Mouse (Mus musculus) layer of hippocampus, adult 11-12 months (tissue): ENCODE results near the gene Smg7.
"Not testable (repeated sequence)": the region's sequence is repeated elsewhere in the genome, so short reads cannot be mapped to it uniquely, and the experiment has no call there.

Source experiments
- DNase-seq: peaks from one replicate; pipeline ENCODE4 v3.0.0; 2022; ENCODE audit warnings: low spot score

Smg7 gene

DNA sequence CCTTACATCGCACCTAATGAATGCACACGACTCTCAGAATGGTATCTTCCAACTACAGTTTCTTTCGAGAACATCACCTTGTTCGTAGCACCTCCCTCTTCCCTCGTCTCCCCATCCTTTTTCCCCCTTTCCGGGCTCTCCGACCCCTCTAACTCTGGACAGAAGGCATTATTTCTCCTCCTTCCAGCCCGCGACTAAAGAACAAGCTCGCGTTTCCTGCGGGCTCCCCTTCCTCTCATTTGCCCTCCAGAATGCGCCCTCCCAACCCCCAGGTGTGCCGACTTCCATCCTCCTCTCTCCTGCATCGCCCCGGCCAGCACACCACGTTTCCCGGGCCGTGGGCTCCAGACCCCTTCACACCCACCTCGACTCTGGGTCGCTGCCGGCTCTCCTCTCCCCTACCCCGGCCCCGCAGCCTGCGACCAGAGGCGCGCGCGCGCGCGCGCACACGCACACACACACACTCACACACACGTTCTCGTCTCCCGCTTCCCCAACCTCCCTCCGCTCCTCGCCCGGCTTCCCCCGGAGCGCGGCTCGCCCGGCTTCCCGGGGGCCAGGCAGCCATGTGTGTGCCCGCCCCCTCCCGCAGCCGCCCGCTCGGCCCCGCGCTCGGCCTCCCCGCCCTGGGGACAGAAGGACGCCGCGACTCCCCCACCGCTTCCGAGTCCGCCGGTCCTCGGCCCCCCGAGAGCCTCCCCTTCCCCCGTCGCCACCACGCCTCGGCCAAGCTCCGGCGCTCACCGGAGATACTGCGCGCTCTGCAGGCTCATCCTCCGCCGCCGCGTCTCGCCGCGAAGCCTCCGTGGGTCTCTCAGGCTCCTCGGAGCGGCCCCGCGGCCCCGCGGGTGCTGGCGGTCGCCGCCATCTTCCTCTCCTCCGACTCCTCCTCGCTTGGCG, at the start of gene Smg7:
Gene Smg7, minus strand, starts transcription at position 882 of the 900 bp plus-strand sequence.
- DNase-seq, result peak; percentile 24

DNA sequence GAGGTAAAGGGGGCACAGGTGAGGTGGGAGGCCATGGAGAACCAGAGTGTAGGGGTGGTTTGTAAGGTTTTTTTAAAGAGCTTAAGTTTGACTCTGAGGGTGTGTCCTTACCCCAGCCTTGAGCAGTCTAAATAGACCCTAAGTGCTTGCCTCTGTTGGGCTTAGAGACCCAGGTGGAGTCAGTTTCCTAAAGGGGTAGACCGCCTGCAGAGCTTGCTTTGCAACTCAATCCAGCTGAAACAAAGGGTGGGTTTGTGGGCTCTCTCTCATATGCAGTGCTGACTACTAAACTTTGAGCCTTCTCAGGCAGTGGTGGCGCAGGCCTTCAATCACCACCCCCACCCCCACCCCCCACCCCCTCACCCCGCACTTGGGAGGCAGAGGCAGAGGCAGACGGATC, 40.5 kb upstream of the Smg7 start:
- no peak for DNase-seq

- no peak for DNase-seq
These were observed 33.9 kb upstream of the Smg7 start for GRCm38 (mm10) chr1:152936365-152936764.

- no peak for DNase-seq
These were observed 33.0 kb upstream of the Smg7 start for GRCm38 (mm10) chr1:152935476-152935875.

DNA sequence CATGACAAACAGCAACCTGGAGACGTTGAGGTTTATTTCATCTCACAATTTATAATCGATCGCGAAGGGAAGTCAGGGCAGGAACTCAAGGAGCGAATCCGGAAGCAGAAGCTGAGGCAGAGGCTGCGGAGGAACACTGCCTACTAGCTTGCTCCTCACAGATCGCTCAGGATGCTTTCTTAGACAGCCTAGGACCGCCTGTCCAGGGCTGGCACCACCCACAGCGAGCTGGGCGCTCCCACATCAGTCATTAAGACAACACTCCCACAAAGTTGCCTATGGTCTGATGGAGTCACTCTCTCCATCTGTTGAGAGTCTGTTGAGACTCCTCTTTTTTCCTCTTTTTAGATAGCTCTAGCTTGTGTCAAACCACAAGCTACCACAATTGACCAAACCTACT, 31.5 kb upstream of the Smg7 start:
- no peak for DNase-seq

GRCm38 (mm10) chr1:152921786-152922185, 19.3 kb upstream of the Smg7 start:
- no peak for DNase-seq

GRCm38 (mm10) chr1:152917626-152918025, 15.2 kb upstream of the Smg7 start:
- DNase-seq, result no peak

- DNase-seq, result no peak
These were observed 14.5 kb upstream of the Smg7 start for GRCm38 (mm10) chr1:152916936-152917335.

- no peak for DNase-seq
These were observed 13.3 kb upstream of the Smg7 start for GRCm38 (mm10) chr1:152915766-152916165.

DNA sequence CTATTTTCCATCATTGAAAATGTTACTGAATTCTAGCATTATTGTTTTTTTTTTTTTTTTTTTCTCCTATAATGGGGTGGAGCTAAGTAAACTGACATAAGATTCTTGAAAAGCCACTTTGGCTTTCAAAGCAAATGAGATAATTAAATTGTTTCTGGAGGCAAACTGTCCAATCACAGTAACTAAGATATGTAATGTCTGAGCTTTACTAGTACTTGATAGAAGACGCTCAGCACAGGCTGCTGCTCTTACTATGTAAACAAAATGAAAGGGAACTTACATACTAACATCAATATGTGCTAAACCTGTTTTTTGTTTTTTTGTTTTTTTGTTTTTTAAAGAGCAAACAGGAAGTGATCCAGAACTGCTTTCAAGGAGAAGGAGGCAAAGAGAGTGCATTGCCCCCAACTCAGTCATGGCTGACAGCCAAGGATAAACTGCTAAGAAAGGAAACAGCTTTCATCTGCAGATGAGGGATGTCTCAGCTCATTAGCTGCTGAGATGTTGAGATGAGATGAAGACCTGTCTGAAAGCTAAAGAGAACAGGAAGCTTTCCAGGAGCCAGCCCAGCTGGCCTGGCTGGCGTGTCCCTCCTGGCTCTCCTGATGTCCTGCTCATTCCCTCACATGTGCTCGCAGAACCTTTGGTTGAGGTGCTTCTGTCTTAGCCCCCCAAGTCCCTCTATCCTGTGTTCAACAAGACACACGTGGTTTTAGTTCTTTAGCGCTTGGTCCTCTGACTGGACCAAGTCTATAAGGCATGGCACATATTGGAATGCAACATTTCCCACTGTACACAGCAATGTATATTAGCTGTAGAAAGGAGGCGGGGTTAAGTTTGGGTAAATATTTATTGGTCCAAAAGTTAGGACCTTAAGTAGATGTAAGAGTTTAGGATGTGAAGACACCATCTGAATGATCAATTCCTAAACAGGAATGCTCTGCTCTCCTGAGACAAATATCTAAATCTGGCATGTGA, 11.3 kb upstream of the Smg7 start:
- no peak for DNase-seq

DNA sequence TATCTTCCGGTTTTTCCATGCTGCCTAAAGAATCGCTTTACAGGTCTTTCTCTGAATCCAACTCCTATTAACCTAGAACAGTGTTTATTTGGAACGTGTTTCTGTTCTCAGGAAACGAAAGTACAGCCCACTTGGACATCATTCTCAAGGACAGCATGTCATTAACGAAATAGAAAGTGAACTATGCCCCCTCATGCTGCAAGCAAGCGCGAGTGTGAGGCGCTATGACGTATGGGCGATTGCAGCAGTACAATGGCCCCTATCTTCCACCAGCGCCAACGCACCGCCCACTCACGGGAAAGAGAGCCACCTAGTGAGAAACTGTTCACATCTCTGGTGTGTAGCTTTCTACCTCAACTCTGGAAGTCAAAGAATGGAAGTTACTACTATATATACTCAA, 2.0 kb upstream of the Smg7 start:
- peak; percentile 84 for DNase-seq

- DNase-seq, result no peak
These were observed 1.2 kb upstream of the Smg7 start for GRCm38 (mm10) chr1:152903591-152904135.

- peak; percentile 96 for DNase-seq
These were observed 445 bp upstream of the Smg7 start for GRCm38 (mm10) chr1:152902665-152903516.

- no peak for DNase-seq
These were observed 1.1 kb downstream of the Smg7 start for GRCm38 (mm10) chr1:152901419-152901764.

- DNase-seq, result not testable (repeated sequence)
These were observed 14.4 kb downstream of the Smg7 start for GRCm38 (mm10) chr1:152888086-152888485.

DNA sequence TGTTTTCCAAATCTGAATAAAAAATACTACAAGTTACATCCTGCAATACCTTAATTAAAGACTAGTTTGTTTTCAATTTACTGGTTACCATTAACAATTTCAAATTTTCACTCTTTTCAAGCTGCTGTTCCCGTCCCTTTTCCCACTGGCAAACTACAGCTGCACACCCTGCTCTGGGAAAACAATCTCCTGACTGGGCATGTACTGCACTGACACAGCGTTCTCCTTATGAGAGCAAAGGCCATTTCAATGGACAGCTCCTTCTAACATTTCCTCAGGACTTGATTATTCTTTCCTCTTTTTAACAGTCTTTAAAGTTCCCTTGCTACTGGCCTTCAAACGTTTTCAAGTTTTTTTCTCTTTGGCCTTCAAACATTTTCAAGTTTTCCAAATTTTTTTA, 31.4 kb downstream of the Smg7 start:
- DNase-seq, result no peak

- DNase-seq, result no peak
These were observed 32.5 kb downstream of the Smg7 start for GRCm38 (mm10) chr1:152869901-152870300.

DNA sequence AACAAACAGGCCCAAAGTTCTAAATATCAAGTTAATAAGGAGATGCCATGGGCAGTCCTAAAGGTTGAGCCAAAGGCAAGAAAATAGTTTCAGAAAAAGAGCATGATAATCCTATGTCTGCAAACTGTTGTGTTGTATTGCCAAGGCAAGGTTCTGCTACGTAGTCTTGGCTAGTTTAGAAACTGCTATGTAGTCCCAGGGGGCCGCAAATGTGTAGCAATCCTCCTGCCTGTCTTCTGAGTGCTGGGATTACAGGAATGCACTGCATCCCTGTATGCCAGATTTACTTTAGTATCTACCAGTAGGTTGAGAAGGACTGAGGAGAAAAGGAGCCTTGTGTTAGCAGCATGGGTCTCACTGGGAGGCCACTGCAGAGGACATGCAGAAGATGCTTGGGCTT, 55.6 kb downstream of the Smg7 start:
- DNase-seq, result no peak

GRCm38 (mm10) chr1:152845211-152845730, 57.2 kb downstream of the Smg7 start:
- no peak for DNase-seq

DNA sequence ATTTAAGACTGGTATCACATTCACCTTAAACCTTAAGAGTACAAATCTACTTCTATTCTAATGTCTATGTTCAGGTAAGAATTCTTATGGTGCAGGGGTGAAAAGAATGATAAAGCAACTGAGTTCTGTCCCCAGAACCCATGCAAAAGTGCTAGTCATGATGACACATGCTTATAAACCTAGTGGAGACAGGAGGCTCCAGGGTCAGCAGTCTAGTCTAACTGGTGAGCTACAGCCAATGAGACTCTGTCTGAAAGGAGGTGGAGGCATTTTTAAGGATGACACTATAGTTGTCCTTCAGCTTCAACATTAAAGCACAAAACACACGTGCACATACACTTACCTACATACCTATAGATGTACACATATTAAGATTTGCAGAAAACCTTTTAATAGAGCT, 57.8 kb downstream of the Smg7 start:
- DNase-seq, result no peak

DNA sequence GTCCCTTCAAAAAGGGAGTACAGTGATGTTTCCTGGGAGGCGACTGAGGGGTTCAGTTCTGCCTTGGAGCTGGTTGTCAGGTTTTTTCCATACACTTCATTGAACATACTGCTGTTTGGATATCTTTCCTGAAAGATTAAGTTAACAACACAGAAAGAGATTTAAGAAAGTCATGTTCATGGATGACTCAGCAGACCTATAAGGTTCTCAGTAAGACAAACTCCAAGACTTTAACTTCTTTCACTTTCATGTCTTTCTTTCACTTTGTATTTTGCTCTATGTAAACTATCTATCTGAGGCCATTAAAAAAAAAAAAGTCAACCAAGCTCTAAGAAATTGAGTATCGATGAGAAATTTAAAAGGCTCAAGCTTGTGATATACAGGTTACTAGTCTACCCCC, 61.4 kb downstream of the Smg7 start:
- no peak for DNase-seq
